Mouse (Mus musculus): ENCODE measurements around the gene Pdlim7. TPM values are rescaled to one million over a fixed set of nuclear protein-coding genes. Genes with fewer than 3 reads are reported as not detected.

Gene Pdlim7
- polyA plus RNA-seq (2012), result 65.8 and 78.9 TPM in 2 replicates

DNA sequence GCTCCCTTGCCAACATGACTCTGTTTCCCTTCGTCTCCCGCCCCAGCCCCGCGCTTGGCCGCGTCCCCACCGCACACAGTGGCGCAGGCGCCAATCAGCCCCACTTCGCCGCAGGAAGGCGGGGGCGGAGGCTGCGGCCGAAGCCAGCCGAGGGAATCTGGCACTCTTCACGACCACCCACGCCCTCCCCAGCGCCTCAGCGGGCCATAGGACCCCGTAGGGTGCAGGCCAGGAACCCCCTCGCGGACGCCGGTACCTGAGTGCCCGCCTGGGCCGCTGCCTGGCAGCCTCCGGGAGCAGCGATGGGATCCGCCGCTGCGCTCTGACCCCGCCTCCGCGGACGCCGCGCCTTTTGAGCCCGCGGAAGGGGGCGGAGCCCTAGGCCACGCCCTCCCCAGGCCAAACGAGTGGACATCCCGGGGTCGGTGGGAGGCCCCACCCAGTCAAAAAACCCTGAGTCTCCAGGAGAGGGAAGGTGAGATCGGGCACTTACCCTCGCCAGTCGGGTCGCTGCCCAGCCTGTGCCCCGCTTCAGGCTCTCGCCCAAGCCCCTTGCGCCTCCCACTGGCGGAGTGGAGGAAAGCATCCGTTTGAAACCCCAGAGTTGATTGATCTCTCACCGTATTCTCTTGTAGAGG lies at the start of gene Pdlim7:
Pdlim7 (minus strand) TSS at position 566 of the 638 bp plus-strand sequence.
- TF ChIP-seq GATA1 (IDR thresholded peaks at IDR 0.05; ENCODE audit: low read length), result no peak

DNA sequence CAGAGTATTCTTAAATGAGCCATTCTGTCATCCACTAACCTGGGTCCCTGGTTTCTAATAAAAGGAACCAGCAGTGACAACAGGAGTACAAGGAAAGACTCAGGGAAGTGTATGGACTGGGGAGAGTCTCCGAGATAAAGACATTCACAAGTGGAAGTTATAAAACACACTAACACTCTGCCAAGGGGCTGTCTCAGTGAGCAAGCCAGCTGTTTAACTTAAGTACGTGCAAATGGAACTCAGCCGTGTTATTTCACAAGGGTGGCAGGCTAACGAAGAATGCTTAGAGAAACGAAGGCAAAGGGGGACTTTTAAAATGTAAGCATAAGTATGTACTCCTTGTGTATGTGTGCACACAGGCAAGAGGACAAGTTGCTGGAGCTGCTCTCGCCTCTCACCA lies 44.0 kb upstream of the Pdlim7 start:
- no peak for TF ChIP-seq GATA1 (IDR thresholded peaks at IDR 0.05; ENCODE audit: low read length)

DNA sequence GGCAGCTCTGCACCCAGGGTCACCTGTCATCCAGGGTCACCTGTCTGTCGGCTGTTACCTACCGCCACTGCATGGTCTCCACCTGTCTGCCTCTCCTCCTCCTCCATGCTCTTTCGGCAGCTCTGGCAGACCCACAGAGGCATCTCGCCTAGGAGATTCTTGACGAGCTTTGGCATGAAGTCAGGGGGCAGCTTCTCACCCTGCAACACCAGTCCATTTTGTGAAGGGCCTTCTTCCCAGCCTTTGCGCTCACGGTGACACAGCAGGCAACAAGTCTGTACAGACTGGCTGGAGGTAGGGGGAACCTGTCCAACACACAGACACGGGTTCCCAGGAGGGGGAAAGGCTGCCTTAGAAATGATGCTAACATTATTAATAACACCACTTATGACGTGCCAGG lies 42.4 kb upstream of the Pdlim7 start:
- no peak for TF ChIP-seq GATA1 (IDR thresholded peaks at IDR 0.05; ENCODE audit: low read length)

DNA sequence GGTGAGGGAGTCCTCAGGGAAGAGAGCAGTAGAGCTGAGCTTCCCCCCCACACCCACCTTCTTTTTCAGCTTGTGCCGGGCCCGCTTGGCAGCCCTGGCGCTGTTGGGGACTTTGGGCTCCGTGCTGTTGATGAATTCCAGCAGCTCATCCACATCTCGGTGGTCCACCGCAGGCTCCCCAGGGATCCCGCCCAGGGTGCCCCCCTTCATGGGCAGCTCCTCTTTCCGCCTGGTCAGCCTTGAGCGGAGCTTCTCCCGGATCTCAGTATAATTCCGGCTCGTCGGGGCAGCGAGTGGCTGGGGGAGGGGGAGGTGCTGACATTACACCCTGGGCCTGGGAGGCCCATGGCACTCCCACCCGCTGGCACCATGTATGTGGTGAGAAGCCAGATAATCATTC lies 35.6 kb upstream of the Pdlim7 start:
- TF ChIP-seq GATA1 (IDR thresholded peaks at IDR 0.05; ENCODE audit: low read length), result no peak

DNA sequence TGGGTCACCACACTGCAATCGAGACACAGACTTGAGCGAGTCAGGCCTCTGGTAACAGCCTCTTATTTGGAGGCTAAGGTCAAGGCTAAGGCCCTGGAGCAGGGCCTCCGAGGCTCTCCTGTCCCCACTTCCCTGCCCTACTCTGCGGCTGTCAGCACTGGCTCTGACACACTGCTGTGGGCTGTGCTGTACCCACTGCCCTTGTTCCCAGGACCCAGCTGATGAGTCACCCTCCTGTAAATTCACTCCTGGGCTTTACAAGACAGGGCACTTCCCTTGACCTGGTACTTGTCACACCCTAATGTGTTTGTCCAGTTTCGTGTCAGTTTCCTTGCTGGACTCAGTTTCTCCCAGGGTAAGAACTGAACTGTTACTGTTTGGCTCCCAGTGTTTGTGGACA lies 35.0 kb upstream of the Pdlim7 start:
- TF ChIP-seq GATA1 (IDR thresholded peaks at IDR 0.05; ENCODE audit: low read length), result no peak

DNA sequence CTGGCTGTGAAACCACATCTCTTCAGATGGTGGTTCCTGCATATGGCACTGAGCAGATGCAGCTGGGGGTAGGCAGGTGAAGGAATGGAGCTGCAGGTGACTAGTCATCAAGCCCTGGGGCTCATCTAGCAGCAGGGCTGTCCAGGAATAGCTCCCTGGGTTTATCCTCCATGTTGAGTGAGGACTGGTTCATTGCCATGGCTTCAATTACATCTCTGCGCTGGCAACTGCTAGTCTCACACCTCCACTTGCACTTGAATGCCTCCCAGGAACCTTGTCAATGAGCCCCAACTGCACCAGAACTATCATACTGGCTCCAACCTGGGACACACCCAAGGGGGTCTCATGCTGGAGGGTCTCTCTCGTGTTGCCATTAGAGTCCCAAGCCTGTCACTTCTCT lies 34.4 kb upstream of the Pdlim7 start:
- TF ChIP-seq GATA1 (IDR thresholded peaks at IDR 0.05; ENCODE audit: low read length), result no peak

DNA sequence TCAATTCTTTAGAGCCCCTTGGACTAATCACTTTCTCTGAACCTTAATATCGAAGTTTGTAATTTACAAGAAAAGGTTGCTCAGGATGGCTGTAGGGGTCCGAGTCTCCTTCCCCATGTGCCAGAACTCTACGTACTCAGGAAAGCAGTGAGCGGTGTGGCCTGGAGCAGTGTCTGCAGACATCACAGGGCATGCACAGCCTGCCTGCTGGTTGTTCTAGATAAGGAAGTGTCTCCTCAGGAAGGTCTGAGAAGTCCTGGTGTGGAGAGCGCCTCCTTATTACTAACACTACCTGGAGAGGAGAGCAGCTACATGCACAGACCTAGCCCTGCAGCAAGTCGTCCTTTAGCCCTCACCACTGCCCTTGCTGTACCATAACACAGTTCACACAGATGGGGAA lies 31.3 kb upstream of the Pdlim7 start:
- no peak for TF ChIP-seq GATA1 (IDR thresholded peaks at IDR 0.05; ENCODE audit: low read length)

DNA sequence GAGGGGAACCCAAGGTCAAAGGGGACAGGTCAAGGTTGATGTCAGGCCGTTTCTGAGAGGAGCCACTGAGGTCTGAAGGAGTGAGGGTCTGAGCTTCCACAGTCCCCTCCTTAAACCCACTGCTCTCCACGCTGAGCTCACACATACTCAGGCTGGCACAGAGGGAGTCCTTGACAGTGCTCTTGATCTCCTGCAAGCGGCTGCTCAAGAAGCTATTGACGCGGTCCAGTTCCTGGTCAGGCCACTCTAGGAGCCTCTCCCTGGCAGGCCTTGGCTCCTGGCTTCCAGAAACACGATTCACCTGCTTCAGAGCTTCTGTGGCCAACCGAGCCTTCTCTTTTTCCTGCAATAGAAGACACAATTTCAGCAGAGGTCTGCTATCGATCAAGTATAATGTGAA lies 30.0 kb upstream of the Pdlim7 start:
- TF ChIP-seq GATA1 (IDR thresholded peaks at IDR 0.05; ENCODE audit: low read length), result no peak

DNA sequence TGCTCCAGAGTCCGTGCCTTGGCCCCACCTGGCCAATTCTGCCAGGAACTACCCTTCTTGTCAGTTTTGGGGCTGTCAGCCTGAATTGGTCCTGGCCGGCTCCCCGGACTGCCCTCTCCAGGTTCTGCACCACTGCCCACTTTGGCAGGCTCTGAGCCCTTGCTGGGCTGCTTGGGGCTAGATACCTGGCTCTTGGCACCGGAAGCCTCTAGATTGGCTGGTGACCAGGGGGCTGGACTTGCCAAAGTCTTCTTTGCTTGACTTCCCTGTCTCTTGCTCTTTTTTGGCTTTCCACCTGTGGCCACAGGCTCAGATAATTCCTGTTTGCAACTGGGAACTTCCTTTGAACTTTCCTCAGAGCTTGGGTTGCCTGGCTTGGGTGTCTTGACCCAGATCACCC lies 29.4 kb upstream of the Pdlim7 start:
- TF ChIP-seq GATA1 (IDR thresholded peaks at IDR 0.05; ENCODE audit: low read length), result no peak

DNA sequence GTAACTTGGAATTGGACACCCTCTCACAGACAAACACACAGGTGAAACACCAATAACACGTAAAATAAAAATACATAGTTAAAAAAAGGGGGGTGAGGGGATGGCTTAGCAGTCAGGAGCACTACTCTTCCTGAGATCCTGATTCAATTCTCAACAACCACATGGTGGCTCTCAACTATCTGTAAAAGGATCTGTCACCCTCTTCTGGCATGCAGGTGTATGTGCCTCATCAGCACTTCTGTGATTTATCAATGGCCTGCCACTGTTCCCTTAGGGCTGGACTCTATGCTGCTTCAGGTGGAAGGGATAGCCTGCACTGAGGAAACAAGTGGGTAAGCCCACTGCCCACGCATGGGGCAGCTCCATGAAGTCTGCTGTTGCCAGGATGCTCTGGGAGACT lies 27.5 kb upstream of the Pdlim7 start:
- TF ChIP-seq GATA1 (IDR thresholded peaks at IDR 0.05; ENCODE audit: low read length), result no peak

DNA sequence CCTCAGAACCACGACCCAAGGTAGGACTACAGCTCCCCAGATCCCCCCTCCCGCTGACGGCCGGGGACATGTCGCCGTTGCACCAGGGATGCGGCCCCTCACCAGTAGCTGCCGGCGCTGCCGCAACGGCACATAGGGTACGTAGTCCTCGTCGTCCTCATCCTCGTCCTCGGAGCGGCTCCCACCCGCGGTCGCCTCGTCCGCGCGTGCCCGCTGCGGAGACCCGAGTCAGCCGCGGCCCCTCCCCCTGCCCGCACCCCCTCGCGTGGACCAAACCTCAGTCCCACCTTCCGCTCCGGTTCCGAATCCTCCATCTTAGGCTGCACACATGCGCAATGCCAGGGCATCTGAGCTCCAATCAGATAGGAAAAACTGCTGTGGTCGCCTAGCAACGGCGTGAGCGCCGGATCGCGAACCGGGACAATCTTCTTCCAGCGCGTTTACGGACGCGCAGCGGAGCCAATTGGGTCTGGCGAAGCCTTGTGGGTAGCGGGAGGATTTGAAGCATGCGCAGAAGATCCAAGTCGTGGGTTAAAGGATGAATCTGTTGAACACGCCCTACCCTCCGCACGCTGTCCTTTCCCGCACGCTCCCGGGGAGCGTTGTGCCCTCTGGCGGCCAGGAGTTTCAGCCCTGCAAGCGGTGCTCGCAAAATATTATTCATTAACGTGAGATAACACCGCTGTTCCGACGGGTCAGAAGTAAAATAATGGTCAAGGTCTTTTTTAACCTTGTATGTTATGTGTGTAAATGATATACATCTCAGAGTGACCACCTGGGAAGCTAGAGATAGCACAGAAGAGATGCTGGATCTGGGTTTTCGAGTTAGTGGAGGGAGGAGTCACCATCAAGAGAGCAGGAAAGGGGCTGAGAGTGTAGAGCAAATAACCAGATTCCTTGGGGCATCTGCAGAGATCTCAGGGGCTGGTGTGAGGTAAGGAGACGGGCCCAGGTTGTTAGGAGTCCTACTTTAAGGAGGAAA lies 23.0 kb upstream of the Pdlim7 start, which contains the start of gene Ddx41:
Ddx41 (minus strand) TSS at position 465 of the 982 bp plus-strand sequence.
- no peak for TF ChIP-seq GATA1 (IDR thresholded peaks at IDR 0.05; ENCODE audit: low read length)

DNA sequence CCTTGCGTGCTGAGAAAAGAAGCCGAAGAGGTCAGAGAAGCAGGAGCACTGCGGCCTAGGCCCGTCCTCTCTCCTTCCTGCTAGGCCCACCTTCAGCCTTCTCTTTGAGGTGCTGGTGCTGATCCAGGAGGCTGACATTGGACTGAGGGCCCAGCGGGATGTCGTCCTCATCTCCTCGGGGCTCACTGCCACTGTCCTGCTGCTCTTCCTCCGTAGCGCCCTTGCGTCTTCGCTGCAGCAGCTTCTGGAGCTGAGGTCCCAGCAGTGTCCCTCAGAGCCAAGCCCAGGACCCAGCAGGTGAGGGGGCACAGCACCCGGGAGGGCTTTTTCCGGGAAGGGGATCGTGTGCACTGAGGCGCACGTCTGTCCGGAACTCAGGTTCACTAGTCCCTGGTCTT lies 22.3 kb upstream of the Pdlim7 start:
- no peak for TF ChIP-seq GATA1 (IDR thresholded peaks at IDR 0.05; ENCODE audit: low read length)

DNA sequence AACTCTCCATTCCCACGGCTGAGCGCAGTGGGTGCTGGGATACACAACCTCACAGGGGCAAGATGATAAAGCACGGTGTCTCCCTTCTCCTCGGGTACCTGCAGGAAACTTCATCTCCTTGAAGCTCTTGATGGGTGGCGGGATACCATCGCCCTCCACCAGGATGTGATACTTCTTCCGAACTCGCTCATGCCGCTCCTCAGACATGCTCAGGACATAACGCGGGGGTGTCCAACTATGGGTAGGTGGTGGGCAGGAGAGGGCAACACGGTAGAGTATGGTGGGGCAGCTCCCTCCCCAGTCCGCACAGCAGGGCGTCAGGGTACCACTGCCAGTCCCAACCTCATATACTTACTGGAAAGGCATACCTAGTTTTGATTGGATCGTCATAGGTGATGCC lies 21.7 kb upstream of the Pdlim7 start:
- no peak for TF ChIP-seq GATA1 (IDR thresholded peaks at IDR 0.05; ENCODE audit: low read length)

DNA sequence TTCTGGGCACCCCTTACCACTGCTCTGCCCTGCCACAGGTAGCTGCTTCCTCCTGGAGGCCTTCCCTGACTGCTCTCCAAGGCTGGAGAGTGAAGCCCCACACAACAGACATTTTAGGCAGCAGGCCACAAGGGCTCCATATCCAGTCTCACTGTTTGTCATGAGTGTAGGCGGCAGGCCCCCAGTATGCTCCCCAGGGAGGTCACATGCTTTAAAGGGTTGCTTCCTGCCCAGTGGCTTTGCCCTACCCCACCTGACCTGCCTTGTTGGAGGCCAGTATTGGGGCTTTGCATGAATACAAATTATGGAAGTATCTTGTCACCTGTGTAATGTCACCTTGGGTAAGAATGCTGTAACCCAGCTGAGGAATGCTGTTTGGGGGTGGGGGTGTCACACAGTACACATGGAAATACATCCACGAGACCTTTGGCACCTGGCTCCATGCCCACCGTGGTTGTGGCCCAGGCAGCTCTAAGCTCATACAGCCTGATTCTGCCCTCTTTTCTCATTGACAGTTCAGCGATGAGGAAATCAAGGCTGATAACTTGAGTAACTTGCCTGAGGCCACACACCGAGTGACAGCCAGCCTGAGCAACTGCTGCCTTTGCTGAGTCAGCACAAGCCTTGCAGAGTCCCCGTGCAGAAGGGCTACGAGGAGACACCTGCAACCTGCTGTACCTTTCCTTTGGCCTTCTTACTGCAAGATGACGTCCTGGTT lies 15.9 kb upstream of the Pdlim7 start, which contains the start of gene Dok3:
Dok3 (minus strand) TSS at position 99 of the 718 bp plus-strand sequence.
- no peak for TF ChIP-seq GATA1 (IDR thresholded peaks at IDR 0.05; ENCODE audit: low read length)

DNA sequence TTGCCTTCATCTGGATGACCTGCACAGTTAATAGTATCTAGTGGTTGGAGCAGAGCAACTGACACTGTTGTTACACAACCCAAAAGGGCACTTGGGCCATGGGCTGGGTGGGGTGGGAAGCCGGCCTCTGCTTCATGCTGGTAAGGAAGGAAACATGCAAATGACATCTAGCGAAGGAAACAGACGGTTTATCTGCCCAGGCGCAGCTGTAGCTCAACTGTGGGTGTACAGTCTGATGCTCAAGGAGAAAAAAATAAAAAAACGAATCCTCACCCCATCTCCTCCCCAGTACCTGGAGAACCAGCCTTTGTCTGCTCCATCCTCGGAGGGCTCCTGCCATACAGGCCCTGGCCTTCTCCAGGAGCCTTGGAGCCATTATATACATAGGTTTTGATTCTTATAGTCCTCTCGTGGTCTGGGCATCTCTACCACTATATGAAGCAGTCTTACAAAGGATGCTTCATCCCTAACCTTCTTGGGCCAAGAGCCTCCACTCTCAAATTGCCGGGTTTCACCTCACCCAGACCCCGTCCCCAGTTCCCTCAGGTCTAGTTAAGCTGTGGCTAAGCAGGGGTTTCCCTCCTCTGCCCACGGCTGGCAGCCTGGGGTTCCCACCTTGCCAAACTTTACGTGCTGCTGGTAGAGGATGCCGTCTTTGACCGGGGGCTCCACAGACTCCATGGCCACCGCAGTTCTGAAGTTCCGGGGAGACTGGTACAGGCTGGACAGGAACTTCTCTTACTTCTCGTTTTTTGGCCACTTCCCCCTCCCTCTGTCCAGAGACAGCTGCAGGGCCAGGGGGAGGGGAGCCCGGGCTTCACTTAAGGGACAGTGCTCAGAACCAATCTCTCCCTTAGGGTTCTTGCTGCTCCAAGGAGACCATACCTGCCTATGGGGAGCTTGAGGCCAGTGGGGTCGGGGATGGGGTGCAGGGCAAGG lies 14.6 kb upstream of the Pdlim7 start:
- TF ChIP-seq GATA1 (IDR thresholded peaks at IDR 0.05; ENCODE audit: low read length), result no peak

Data from G1E-ER4 (cell line).